Mouse (Mus musculus) embryonic facial prominence, embryonic 13.5 days (tissue): ENCODE data around the gene Cltc. TPM values are rescaled to one million over a fixed set of nuclear protein-coding genes. Genes with fewer than 3 reads are reported as not detected.
A peak's percentile ranks its signal among the peaks of the same experiment; 100 is the strongest.
"Not testable (repeated sequence)": the region's sequence is repeated elsewhere in the genome, so short reads cannot be mapped to it uniquely, and the experiment has no call there.

Experiments used
- ATAC-seq: fragments of 200-750 bp; cut with Nextera tagmentation; 2 replicates; pipeline ENCODE4 v1.8.0; 2017; ENCODE audit warnings: low read depth; ENCODE audit not compliant: insufficient number of reproducible peaks, insufficient read depth, low FRiP score, low TSS enrichment
- H3K27ac ChIP-seq: fragments of 300-500 bp; sonication (generic); 2 replicates; pipeline ENCODE4 v1.5.1; 2015; ENCODE audit warnings: moderate library complexity, mild to moderate bottlenecking, inconsistent platforms
- H3K27me3 ChIP-seq: fragments of 300-500 bp; sonication (generic); 2 replicates; pipeline ENCODE4 v1.6.1; 2015; ENCODE audit warnings: mild to moderate bottlenecking, inconsistent platforms
- H3K36me3 ChIP-seq: fragments of 300-500 bp; sonication (generic); 2 replicates; pipeline ENCODE4 v1.6.1; 2015; ENCODE audit warnings: mild to moderate bottlenecking, inconsistent platforms
- H3K4me1 ChIP-seq: fragments of 300-500 bp; sonication (generic); 2 replicates; pipeline ENCODE4 v1.6.1; 2015; ENCODE audit warnings: inconsistent platforms
- H3K4me2 ChIP-seq: fragments of 300-500 bp; sonication (generic); 2 replicates; pipeline ENCODE4 v1.6.1; 2015; ENCODE audit warnings: moderate library complexity, mild to moderate bottlenecking, inconsistent platforms
- H3K4me3 ChIP-seq: fragments of 300-500 bp; sonication (generic); 2 replicates; pipeline ENCODE4 v1.5.1; 2015; ENCODE audit warnings: mild to moderate bottlenecking, inconsistent platforms
- H3K9ac ChIP-seq: fragments of 300-500 bp; sonication (generic); 2 replicates; pipeline ENCODE4 v1.6.1; 2015; ENCODE audit warnings: mild to moderate bottlenecking, inconsistent platforms
- H3K9me3 ChIP-seq: fragments of 300-500 bp; sonication (generic); 2 replicates; pipeline ENCODE4 v1.6.1; 2016; ENCODE audit warnings: inconsistent platforms
- WGBS: fragments of 180-500 bp; shearing (Covaris S2); methylation state at CpG from one replicate; pipeline ENCODE4 v1.1.7; 2015; ENCODE audit warnings: mixed read lengths; 5-methylcytosine and 5-hydroxymethylcytosine counted together
- polyA plus RNA-seq: library from polyadenylated mRNA; unstranded; fragments of >200 nt; fragmentation: Nextera tagmentation; extraction: Ambion mirVana; gene quantifications from 2 replicates; pipeline ENCODE4 v1.2.1, GENCODE M21; 2015

Gene Cltc
- polyA plus RNA-seq = 106 and 129 TPM in 2 replicates

DNA sequence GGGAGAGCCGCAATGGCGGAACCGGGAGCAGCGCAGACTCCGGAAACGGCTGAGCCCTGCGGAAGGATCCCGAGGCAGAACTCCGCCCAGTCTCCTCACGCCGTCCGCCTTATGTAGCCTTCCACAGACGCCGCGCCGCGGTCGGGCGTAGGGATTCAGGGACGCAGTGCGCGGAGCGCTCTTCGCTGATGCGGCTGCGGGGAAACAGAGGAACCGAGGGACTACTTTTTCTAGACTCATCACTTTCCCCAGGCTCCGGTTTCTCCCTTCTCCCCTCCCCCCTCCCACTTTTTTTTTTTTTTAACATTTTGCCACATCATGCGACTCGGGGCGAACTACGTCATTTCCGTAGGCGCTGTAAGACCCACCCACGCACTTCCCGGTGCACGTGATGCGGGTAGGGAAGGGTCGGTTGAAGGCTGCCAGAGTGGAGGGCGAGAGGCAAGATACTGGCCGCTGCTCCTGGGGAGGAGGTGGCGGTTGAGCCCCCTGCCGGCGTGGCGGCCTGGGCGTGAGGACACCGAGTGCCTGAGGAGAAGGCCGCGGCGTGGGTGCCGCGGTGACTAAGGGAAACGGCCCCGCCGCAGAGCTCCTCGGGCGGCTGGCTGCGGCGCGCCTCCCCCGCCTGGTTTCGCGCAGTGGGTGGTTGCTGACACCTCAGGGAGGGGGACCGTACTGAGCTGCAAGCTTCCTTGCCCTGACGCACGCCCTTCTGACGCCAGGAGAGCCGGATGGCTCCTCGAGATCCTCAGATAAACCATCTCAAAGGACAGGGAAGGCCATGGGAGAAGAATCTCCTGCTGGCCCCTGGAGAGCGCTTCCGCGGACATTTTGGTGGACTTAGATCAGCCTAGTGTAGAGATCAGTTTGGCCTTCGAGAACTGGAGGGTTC, at the start of gene Cltc:
Gene Cltc, minus strand, starts transcription at position 86 of the 892 bp plus-strand sequence.
- peak within 1 kb of the TSS; percentile 95 for H3K4me3 ChIP-seq
- under 1% methylated on average over 73 of the region's 73 CpGs for WGBS
- H3K4me1 ChIP-seq = peaks cover 29% of the 10 kb centered on the region
- H3K9ac ChIP-seq = peak within 1 kb of the TSS; percentile 95
- peak within 1 kb of the TSS; percentile 93 for H3K4me2 ChIP-seq
- H3K27ac ChIP-seq = peak within 1 kb of the TSS; percentile 97
- H3K36me3 ChIP-seq = 0 out of 2 replicates have a peak, but pooled peaks cover 2% of the 10 kb centered on the region
- H3K9me3 ChIP-seq = no peaks in the 10 kb centered on the region
- peak; percentile 94 for ATAC-seq
- H3K27me3 ChIP-seq = no peaks in the 10 kb centered on the region

DNA sequence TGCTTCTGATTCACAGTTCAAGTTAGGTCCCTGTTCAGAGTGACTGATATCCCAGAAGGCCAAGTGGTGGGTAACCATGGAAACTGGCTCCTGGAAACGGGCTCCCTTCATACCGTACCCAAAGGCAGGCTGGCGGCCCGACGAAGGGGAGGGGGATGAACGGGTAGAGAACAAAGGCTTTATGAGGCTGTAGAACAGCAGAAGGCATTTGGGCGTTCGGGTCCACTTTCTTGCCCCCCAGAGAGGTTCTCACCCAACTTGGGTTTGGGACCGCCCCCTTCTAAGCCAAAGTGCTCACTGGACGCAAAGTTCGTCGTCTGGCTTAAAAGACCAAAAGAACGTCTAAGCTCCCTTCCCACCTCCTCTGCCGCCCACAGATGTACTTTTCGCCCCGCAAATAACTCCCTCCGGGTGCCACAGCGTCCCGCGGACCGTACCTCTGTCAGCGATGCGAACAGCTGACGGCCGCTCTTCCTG, 49.7 kb upstream of the Cltc start:
- H3K9ac ChIP-seq = peak overlapping the region; percentile 82
- peak overlapping the region; percentile 77 for H3K27ac ChIP-seq
- H3K4me2 ChIP-seq = peak overlapping the region; percentile 75
- H3K9me3 ChIP-seq = no peaks in the 10 kb centered on the region
- peaks cover 10% of the 10 kb centered on the region; the same call in 1 of the 2 replicates for H3K4me1 ChIP-seq
- ATAC-seq = 0 out of 2 replicates have a peak, but pooled peaks have one; percentile 56
- H3K4me3 ChIP-seq = peak overlapping the region; percentile 96
- under 1% methylated on average over 25 of the region's 25 CpGs for WGBS
- no peaks in the 10 kb centered on the region for H3K27me3 ChIP-seq
- H3K36me3 ChIP-seq = peaks cover 19% of the 10 kb centered on the region

DNA sequence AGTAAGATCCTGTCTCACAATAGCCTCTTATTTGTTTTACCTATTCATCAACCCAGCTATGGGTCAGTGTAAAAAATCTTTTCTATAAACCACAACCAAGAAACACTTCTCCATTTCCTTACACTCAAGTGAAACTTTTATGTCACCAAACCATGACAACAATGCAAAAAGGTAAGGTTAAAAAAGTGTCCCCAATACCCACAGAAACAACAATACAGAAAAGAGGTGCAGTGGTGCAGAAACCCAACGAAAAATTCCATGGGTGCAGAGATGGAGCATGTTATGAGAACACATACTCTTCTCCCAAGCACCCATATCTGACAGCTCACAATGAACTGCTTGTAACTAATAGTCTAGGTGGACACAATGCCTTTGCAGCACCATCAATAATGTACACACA, 36.8 kb upstream of the Cltc start:
- Histone ChIP-seq H3K4me1 (no peaks in the 10 kb centered on the region), H3K36me3 (peaks cover 64% of the 10 kb centered on the region), H3K4me3 (no peak overlapping the region), H3K4me2 (no peak overlapping the region), H3K9me3 (no peaks in the 10 kb centered on the region), H3K27me3 (no peaks in the 10 kb centered on the region), H3K27ac (no peak overlapping the region), H3K9ac (no peak overlapping the region)
- WGBS = 72% methylated on average over 1 of the region's 1 CpGs
- no peak for ATAC-seq

DNA sequence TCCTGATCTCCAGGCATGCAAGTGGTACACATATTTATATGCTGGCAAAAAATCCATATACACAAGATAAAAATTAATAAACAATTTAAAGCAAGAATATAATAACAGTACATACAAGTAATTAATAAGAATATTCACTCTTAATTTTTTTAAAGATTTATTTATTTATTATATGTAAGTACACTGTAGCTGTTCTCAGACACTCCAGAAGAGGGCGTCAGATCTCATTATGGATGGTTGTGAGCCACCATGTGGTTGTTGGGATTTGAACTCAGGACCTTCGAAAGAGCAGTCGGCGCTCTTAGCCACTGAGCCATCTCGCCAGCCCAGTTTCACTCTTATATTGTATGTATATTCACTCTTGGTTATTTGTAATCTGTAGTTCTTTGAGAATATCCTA, 30.1 kb upstream of the Cltc start:
- H3K4me2 ChIP-seq, H3K27ac ChIP-seq, ATAC-seq, H3K4me3 ChIP-seq, H3K27me3 ChIP-seq, H3K4me1 ChIP-seq, H3K9ac ChIP-seq, H3K9me3 ChIP-seq: not testable (repeated sequence)
- peaks cover 64% of the 10 kb centered on the region for H3K36me3 ChIP-seq
- 92% methylated on average over 5 of the region's 5 CpGs for WGBS

DNA sequence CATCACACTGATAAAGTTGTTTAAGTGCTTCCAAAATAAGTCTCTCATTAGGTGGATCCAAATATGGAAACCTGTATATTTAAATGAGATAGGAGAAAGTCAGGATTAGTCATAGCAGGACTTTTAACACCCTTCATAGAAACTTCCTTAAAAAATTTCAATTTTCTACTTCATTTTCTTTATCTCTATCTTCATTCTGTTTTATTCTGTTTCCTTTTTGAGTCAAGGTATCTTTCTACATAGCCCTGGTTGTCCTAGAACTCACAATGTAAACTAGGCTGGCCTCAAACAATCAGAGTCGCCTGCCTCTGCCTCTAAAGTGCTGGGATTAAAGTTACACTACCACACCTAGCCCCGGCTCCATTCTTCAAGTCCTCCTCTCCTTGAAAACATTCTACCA, 28.4 kb upstream of the Cltc start:
- no peaks in the 10 kb centered on the region for H3K9me3 ChIP-seq
- H3K4me3 ChIP-seq = no peak overlapping the region
- H3K27me3 ChIP-seq = no peaks in the 10 kb centered on the region
- no peak overlapping the region for H3K9ac ChIP-seq
- WGBS = 93% methylated on average over 2 of the region's 2 CpGs
- no peak overlapping the region for H3K4me2 ChIP-seq
- H3K4me1 ChIP-seq = no peaks in the 10 kb centered on the region
- no peak overlapping the region for H3K27ac ChIP-seq
- peaks cover 62% of the 10 kb centered on the region for H3K36me3 ChIP-seq
- no peak for ATAC-seq

DNA sequence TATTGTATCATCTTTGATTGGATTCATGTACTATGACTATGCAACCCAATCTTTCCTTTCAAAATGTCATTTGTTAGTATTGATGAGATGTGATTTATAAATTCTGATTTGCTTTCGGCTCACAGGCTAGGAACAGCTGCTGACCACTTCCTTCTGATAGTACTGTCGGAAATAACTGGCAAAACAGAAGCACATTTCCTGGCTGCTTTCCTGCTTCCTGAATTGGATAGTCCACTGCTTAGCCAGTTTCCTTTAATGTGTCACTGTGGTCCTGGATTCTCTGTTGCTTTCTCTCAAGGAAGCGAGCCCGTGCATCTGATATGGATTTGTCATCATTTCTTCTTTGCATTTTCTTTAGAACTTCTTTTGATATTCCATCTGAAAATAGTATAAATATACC, 12.5 kb upstream of the Cltc start:
- Histone ChIP-seq H3K4me2 (no peak overlapping the region), H3K27ac (no peak overlapping the region), H3K4me3 (no peak overlapping the region), H3K4me1 (no peaks in the 10 kb centered on the region), H3K9me3 (no peaks in the 10 kb centered on the region), H3K27me3 (no peaks in the 10 kb centered on the region), H3K9ac (no peak overlapping the region), H3K36me3 (peaks cover 33% of the 10 kb centered on the region)
- no peak for ATAC-seq
- WGBS = 81% methylated on average over 4 of the region's 4 CpGs

DNA sequence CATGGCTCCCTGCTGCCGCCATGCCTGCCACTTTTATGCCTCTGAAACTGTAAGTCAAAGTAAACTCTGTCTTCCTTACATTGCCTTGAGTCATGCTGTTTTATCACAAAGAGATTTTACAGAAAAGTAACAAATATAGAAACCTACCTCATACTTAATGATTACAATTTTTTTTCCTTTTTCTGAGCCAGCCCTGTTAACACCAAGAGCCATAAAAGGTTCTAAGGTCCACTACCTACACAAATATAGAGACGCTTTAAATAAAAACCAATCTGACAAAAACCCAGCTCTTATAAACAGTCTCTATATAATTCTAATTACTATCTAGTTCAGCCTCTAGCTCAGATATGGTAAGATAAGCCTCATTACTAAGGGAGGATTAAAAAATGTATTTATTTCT, 7.1 kb upstream of the Cltc start:
- WGBS = 89% methylated on average over 2 of the region's 2 CpGs
- H3K27me3 ChIP-seq = no peaks in the 10 kb centered on the region
- no peak overlapping the region for H3K9ac ChIP-seq
- H3K4me1 ChIP-seq = no peaks in the 10 kb centered on the region
- ATAC-seq = no peak
- H3K9me3 ChIP-seq = no peaks in the 10 kb centered on the region
- H3K27ac ChIP-seq = no peak overlapping the region
- no peak overlapping the region for H3K4me3 ChIP-seq
- H3K4me2 ChIP-seq = no peak overlapping the region
- H3K36me3 ChIP-seq = 0 out of 2 replicates have a peak, but pooled peaks cover under 1% of the 10 kb centered on the region

DNA sequence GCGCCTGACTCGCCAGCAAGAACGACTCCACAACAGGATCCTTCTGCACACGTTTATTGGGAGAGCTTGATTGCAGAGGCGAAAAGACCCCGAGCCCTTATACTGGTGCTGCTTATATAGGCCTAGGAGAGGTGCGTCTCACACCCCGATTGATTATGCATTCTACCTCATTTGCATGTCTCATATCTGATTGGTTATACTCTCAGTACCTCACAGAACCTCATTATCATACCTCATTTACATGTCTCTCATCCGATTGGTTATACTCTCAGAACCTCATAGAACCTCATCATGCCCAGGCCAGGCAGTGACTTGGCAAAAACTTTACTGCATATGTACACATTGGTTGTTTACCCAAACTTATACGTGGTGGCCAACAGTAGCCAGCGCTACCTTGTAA, 5.8 kb upstream of the Cltc start:
- WGBS = 93% methylated on average over 11 of the region's 11 CpGs
- H3K9ac ChIP-seq, H3K27ac ChIP-seq, H3K4me2 ChIP-seq, H3K36me3 ChIP-seq, H3K4me3 ChIP-seq, H3K27me3 ChIP-seq, H3K4me1 ChIP-seq, H3K9me3 ChIP-seq, ATAC-seq: not testable (repeated sequence)

DNA sequence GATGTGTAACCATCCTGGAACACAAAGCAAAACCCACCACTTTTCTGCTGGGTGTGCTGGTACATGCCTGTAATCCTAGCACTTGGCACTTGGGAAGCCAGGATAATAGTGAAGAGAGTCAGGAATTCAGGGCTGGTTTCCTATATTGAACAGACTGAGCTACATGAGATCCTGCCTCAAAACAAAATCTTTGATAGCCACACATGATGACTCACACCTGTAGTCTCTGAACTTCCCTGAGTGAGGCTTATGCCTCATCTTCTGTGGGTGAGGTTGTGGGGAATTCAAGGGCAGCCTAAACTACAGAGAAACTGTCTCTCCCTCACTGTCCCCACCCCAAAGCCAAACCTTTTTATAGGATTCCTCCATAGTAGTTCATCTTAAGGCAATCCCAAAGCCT, 3.0 kb upstream of the Cltc start:
- H3K27ac ChIP-seq = no peak overlapping the region
- peaks cover 14% of the 10 kb centered on the region for H3K4me1 ChIP-seq
- no peaks in the 10 kb centered on the region for H3K27me3 ChIP-seq
- H3K4me3 ChIP-seq = no peak overlapping the region
- H3K36me3 ChIP-seq = no peaks in the 10 kb centered on the region
- no peak overlapping the region for H3K9ac ChIP-seq
- no peaks in the 10 kb centered on the region for H3K9me3 ChIP-seq
- no peak for ATAC-seq
- no peak overlapping the region for H3K4me2 ChIP-seq

DNA sequence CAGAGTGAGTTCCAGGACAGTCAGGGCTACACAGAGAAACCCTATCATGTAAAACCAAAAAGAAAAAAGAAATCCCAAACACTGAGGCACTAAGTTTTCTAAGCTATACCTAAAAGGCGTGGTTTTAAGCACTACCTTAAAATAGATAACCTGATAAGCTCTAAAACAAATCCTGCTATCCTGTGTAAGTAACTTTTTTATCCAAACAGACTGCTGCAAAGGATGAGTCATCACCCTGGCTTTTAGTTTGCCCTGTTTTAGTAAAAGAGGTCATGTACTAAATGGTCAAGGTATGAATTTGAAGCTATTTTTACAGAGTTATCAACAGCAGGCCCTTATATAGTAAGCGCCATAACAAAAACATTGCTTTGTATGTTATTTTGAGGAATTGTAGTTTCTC, 2.5 kb upstream of the Cltc start:
- Histone ChIP-seq H3K27ac (no peak overlapping the region), H3K9ac (no peak overlapping the region), H3K36me3 (no peaks in the 10 kb centered on the region), H3K4me2 (no peak overlapping the region), H3K27me3 (no peaks in the 10 kb centered on the region), H3K4me3 (no peak overlapping the region), H3K4me1 (peaks cover 18% of the 10 kb centered on the region), H3K9me3 (no peaks in the 10 kb centered on the region)
- WGBS = 97% methylated on average over 2 of the region's 2 CpGs
- no peak for ATAC-seq

DNA sequence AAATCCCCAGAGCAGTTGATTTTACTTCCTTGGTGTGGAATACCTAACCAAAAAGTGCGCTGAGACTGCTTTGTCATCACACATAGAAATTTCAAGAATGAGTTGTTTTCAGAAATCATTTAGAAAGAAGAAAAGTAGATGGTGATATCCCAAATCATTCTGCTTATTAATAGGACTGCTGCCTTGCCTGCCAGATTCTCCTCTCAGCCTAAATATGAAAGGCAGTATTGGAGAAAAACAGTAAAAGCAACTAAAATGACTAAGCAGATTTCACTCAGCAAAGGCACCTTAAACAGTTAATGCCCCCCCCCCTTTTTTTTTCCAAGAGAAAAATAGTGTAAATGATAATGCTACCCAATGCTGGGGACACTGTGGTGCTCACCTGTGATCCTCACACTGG, 1.9 kb upstream of the Cltc start:
- Histone ChIP-seq H3K4me2 (no peak overlapping the region), H3K27ac (no peak overlapping the region), H3K36me3 (no peaks in the 10 kb centered on the region), H3K9me3 (no peaks in the 10 kb centered on the region), H3K4me1 (peaks cover 20% of the 10 kb centered on the region), H3K4me3 (no peak overlapping the region), H3K9ac (no peak overlapping the region), H3K27me3 (no peaks in the 10 kb centered on the region)
- no peak for ATAC-seq
- WGBS = 89% methylated on average over 1 of the region's 1 CpGs

DNA sequence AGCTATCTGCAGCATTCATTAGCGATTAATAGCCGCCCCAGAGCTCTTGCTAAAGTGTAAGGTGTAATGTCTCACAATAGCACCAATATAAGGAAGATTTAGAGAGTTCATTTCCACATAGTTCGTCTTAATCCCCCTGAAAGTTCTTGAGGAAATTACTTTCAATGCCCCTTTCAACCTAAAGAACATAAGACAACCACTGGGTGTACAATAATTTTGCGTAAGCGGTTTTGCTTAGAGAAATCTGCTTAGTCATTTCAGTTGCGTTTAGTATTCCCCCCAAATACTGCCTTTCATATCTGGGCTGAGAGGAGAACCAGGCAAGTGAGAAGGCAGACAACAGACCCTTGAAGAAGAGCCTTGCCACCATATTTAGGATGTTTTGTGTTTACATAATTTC, 1.2 kb upstream of the Cltc start:
- no peak for ATAC-seq
- Histone ChIP-seq H3K9me3 (no peaks in the 10 kb centered on the region), H3K27ac (peak overlapping the region; percentile 97), H3K36me3 (no peaks in the 10 kb centered on the region), H3K4me3 (peak overlapping the region; percentile 95), H3K4me1 (peaks cover 25% of the 10 kb centered on the region), H3K27me3 (no peaks in the 10 kb centered on the region), H3K9ac (peak overlapping the region; percentile 92), H3K4me2 (peak overlapping the region; percentile 67)
- 35% methylated on average over 6 of the region's 6 CpGs for WGBS
